34 mouse cellular contexts compared by ENCODE assay signal in the genomic region with DNA sequence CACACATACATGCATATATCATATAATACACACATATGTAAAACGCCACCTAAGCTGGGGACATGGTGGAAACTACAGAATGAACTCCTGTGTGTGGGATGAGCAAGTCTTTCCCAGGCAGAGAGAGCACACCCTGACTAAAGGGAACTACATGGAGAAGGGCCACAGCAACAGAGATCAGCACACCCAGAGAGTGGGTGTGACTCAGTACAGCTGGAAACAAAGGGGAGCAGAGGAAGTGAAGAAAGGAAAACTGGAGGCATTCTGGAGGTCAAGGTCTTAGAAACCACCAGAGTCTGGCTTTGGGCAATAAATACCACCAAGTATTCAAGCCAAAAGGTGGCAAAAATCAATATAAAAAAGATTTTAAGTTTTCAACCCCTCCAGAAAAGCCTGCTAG.
"Had no signal": no experiment of that assay in that cellular context is flagged by ENCODE, and none has a peak within 500 bp of the region (broad histone marks: within the 10 kb centered on the region; RNA-seq: fewer than 3 reads in every experiment).

No protein-coding gene starts in this region.

- DNase-seq: heart, postnatal 10 days; heart, postnatal 14 days; heart, postnatal 36 days; heart, postnatal 4 days; kidney, adult 11 months; kidney, adult 18-20 months; kidney, adult 2 months; kidney, adult 8-10 months; kidney, adult 9 months; kidney, postnatal 10 days; kidney, postnatal 14 days; kidney, postnatal 25 days; kidney, postnatal 36 days; kidney, postnatal 4 days; layer of hippocampus, adult 9-11 months; layer of hippocampus, postnatal 36 days had no signal

- H3K4me1 ChIP-seq: heart, embryonic 12.5 days; heart, embryonic 13.5 days; heart, embryonic 15.5 days; hindbrain, embryonic 10.5 days; hindbrain, embryonic 12.5 days; hindbrain, embryonic 13.5 days; hindbrain, embryonic 15.5 days; intestine, embryonic 15.5 days; kidney, embryonic 15.5 days had no signal

- H3K27ac ChIP-seq: heart, embryonic 13.5 days; heart, embryonic 15.5 days; hindbrain, embryonic 10.5 days; hindbrain, embryonic 12.5 days; hindbrain, embryonic 13.5 days; hindbrain, embryonic 14.5 days; hindbrain, embryonic 15.5 days; hindbrain, postnatal 0 days; intestine, embryonic 15.5 days; kidney, embryonic 15.5 days; kidney, postnatal 0 days; layer of hippocampus, adult 2 months; left cerebral cortex, adult 2 months had no signal

- H3K9me3 ChIP-seq: heart, embryonic 12.5 days; heart, embryonic 15.5 days; hindbrain, embryonic 10.5 days; hindbrain, embryonic 12.5 days; hindbrain, embryonic 13.5 days; hindbrain, embryonic 15.5 days; intestine, embryonic 15.5 days; kidney, embryonic 15.5 days had no signal

- H3K4me3 ChIP-seq: heart, embryonic 12.5 days; heart, embryonic 13.5 days; heart, embryonic 15.5 days; hindbrain, embryonic 10.5 days; hindbrain, embryonic 12.5 days; hindbrain, embryonic 13.5 days; hindbrain, embryonic 15.5 days; intestine, embryonic 15.5 days; kidney, embryonic 15.5 days; layer of hippocampus, adult 2 months; left cerebral cortex, adult 2 months had no signal

- H3K9ac ChIP-seq: heart, embryonic 12.5 days; heart, embryonic 13.5 days; heart, embryonic 15.5 days; hindbrain, embryonic 12.5 days; hindbrain, embryonic 13.5 days; hindbrain, embryonic 14.5 days; hindbrain, embryonic 15.5 days; intestine, embryonic 15.5 days; kidney, embryonic 15.5 days had no signal

- ATAC-seq: hindbrain, embryonic 16.5 days; hindbrain, postnatal 0 days; inflammation-experienced regulatory T-cells, adult 6 months; intestine, embryonic 15.5 days; intestine, embryonic 16.5 days; intestine, postnatal 0 days had no signal

- H3K27me3 ChIP-seq: heart, embryonic 12.5 days; heart, embryonic 13.5 days; heart, embryonic 15.5 days; hindbrain, embryonic 12.5 days; hindbrain, embryonic 13.5 days; hindbrain, embryonic 15.5 days; intestine, embryonic 15.5 days; kidney, embryonic 15.5 days had no signal

- H3K4me2 ChIP-seq: heart, embryonic 12.5 days; heart, embryonic 13.5 days; heart, embryonic 15.5 days; hindbrain, embryonic 12.5 days; hindbrain, embryonic 13.5 days; hindbrain, embryonic 14.5 days; hindbrain, embryonic 15.5 days; intestine, embryonic 15.5 days; kidney, embryonic 15.5 days had no signal
